Mouse (Mus musculus): ENCODE results near the gene Mepe. TPM values are rescaled to one million over a fixed set of nuclear protein-coding genes. Genes with fewer than 3 reads are reported as not detected.

Mepe gene
- polyA plus RNA-seq, 1 experiment from 2014 or later = not detected

DNA sequence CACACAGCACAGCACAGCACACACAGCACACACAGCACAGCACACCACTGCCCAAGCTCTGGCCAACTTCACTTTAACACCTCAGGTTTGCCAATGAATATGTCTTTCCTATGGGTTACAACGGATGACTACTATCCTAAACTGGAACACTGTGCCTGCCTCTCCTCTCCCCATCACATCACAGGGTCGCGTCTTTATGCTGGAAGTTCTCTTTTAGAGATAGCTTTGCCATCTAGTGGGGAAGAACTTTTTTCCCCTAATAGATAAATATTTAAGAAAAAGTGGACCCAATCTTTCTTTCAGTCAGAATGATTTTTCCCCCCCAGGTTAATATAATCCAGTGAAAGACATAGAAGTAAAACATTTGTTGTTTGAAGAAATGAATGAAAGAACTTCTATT is 7.2 kb downstream of the Mepe start:
- no peak for ATAC-seq (ENCODE audit: insufficient read depth, low FRiP score)
- no peak overlapping the region for H3K4me2 ChIP-seq (ENCODE audit: low read depth, low read length)
- no peak overlapping the region for H3K9ac ChIP-seq (ENCODE audit: low read length)
- no peaks in the 10 kb centered on the region for H3K4me1 ChIP-seq (ENCODE audit: control insufficient read depth, insufficient read depth, low read length)
- WGBS = 45% methylated on average over 3 of the region's 3 CpGs
- no peak overlapping the region for H3K27ac ChIP-seq (ENCODE audit: low read length)
- H3K9me3 ChIP-seq (replicated peaks; ENCODE audit: control insufficient read depth, low read length) = no peaks in the 10 kb centered on the region
- H3K4me3 ChIP-seq (replicated peaks; ENCODE audit: low read length) = no peak overlapping the region
- no peaks in the 10 kb centered on the region for H3K27me3 ChIP-seq (ENCODE audit: control insufficient read depth, insufficient read depth, low read length)
- H3K36me3 ChIP-seq (ENCODE audit: control insufficient read depth, insufficient read depth, low read length) = no peaks in the 10 kb centered on the region

GRCm38 (mm10) chr5:104333231-104333640 is 8.1 kb downstream of the Mepe start:
- Histone ChIP-seq H3K27me3 (ENCODE audit: control insufficient read depth, insufficient read depth, low read length) (no peaks in the 10 kb centered on the region), H3K27ac (ENCODE audit: low read length) (no peak overlapping the region), H3K9ac (ENCODE audit: low read length) (no peak overlapping the region), H3K9me3 (replicated peaks; ENCODE audit: control insufficient read depth, low read length) (no peaks in the 10 kb centered on the region), H3K4me2 (ENCODE audit: low read depth, low read length) (no peak overlapping the region), H3K4me3 (replicated peaks; ENCODE audit: low read length) (no peak overlapping the region), H3K4me1 (ENCODE audit: control insufficient read depth, insufficient read depth, low read length) (no peaks in the 10 kb centered on the region), H3K36me3 (ENCODE audit: control insufficient read depth, insufficient read depth, low read length) (no peaks in the 10 kb centered on the region)
- no peak for ATAC-seq (ENCODE audit: insufficient read depth, low FRiP score)
- WGBS = 34% methylated on average over 7 of the region's 7 CpGs

DNA sequence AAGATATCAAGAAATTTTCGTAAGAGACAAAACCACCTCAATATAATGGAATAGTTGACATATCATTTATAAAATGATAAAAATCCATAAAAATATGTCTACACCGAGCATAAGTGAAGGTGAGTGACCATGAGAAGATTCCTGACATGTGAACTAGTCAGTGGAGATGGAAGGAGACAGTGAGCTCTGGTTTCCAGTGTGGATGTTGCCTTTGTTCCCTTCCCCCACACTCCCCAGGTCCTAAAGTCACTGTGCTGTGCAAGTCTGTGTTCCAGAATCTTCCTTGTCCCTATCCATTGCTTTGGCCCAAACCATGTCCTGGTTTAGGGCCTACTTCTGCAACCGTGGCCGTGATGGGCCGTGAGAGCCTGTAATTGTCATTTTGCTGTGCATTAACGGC is 8.5 kb downstream of the Mepe start:
- no peak overlapping the region for H3K9ac ChIP-seq (ENCODE audit: low read length)
- H3K4me3 ChIP-seq (replicated peaks; ENCODE audit: low read length) = no peak overlapping the region
- 75% methylated on average over 6 of the region's 6 CpGs for WGBS
- H3K9me3 ChIP-seq (replicated peaks; ENCODE audit: control insufficient read depth, low read length) = no peaks in the 10 kb centered on the region
- no peak overlapping the region for H3K4me2 ChIP-seq (ENCODE audit: low read depth, low read length)
- no peaks in the 10 kb centered on the region for H3K27me3 ChIP-seq (ENCODE audit: control insufficient read depth, insufficient read depth, low read length)
- H3K36me3 ChIP-seq (ENCODE audit: control insufficient read depth, insufficient read depth, low read length) = no peaks in the 10 kb centered on the region
- ATAC-seq (ENCODE audit: insufficient read depth, low FRiP score) = no peak
- no peak overlapping the region for H3K27ac ChIP-seq (ENCODE audit: low read length)
- H3K4me1 ChIP-seq (ENCODE audit: control insufficient read depth, insufficient read depth, low read length) = no peaks in the 10 kb centered on the region

GRCm38 (mm10) chr5:104334516-104334915 is 9.4 kb downstream of the Mepe start:
- Histone ChIP-seq H3K4me1 (ENCODE audit: control insufficient read depth, insufficient read depth, low read length) (no peaks in the 10 kb centered on the region), H3K9me3 (replicated peaks; ENCODE audit: control insufficient read depth, low read length) (no peaks in the 10 kb centered on the region), H3K36me3 (ENCODE audit: control insufficient read depth, insufficient read depth, low read length) (no peaks in the 10 kb centered on the region), H3K9ac (ENCODE audit: low read length) (no peak overlapping the region), H3K27ac (ENCODE audit: low read length) (no peak overlapping the region), H3K4me3 (replicated peaks; ENCODE audit: low read length) (no peak overlapping the region), H3K4me2 (ENCODE audit: low read depth, low read length) (no peak overlapping the region), H3K27me3 (ENCODE audit: control insufficient read depth, insufficient read depth, low read length) (no peaks in the 10 kb centered on the region)
- 86% methylated on average over 14 of the region's 14 CpGs for WGBS
- no peak for ATAC-seq (ENCODE audit: insufficient read depth, low FRiP score)

GRCm38 (mm10) chr5:104335962-104336361 is 10.8 kb downstream of the Mepe start:
- no peak overlapping the region for H3K4me2 ChIP-seq (ENCODE audit: low read depth, low read length)
- H3K9ac ChIP-seq (ENCODE audit: low read length) = no peak overlapping the region
- no peak overlapping the region for H3K27ac ChIP-seq (ENCODE audit: low read length)
- no peaks in the 10 kb centered on the region for H3K9me3 ChIP-seq (replicated peaks; ENCODE audit: control insufficient read depth, low read length)
- H3K27me3 ChIP-seq (ENCODE audit: control insufficient read depth, insufficient read depth, low read length) = no peaks in the 10 kb centered on the region
- WGBS = 76% methylated on average over 5 of the region's 5 CpGs
- ATAC-seq (ENCODE audit: insufficient read depth, low FRiP score) = no peak
- no peaks in the 10 kb centered on the region for H3K36me3 ChIP-seq (ENCODE audit: control insufficient read depth, insufficient read depth, low read length)
- no peak overlapping the region for H3K4me3 ChIP-seq (replicated peaks; ENCODE audit: low read length)
- no peaks in the 10 kb centered on the region for H3K4me1 ChIP-seq (ENCODE audit: control insufficient read depth, insufficient read depth, low read length)

- Histone ChIP-seq H3K27me3 (ENCODE audit: control insufficient read depth, insufficient read depth, low read length) (no peaks in the 10 kb centered on the region), H3K9me3 (replicated peaks; ENCODE audit: control insufficient read depth, low read length) (no peaks in the 10 kb centered on the region), H3K36me3 (ENCODE audit: control insufficient read depth, insufficient read depth, low read length) (no peaks in the 10 kb centered on the region), H3K9ac (ENCODE audit: low read length) (no peak overlapping the region), H3K4me2 (ENCODE audit: low read depth, low read length) (no peak overlapping the region), H3K4me1 (ENCODE audit: control insufficient read depth, insufficient read depth, low read length) (no peaks in the 10 kb centered on the region), H3K4me3 (replicated peaks; ENCODE audit: low read length) (no peak overlapping the region), H3K27ac (ENCODE audit: low read length) (no peak overlapping the region)
- no peak for ATAC-seq (ENCODE audit: insufficient read depth, low FRiP score)
- WGBS = 78% methylated on average over 4 of the region's 4 CpGs
Measured at GRCm38 (mm10) chr5:104337491-104337890, 12.4 kb downstream of the Mepe start.

GRCm38 (mm10) chr5:104339009-104339408 is 13.9 kb downstream of the Mepe start:
- WGBS = 81% methylated on average over 5 of the region's 5 CpGs
- H3K27ac ChIP-seq (ENCODE audit: low read length) = no peak overlapping the region

GRCm38 (mm10) chr5:104339706-104340512 is 14.8 kb downstream of the Mepe start:
- Histone ChIP-seq H3K4me2 (ENCODE audit: low read depth, low read length) (0 out of 2 replicates have a peak overlapping the region, but pooled peaks have one; percentile 29), H3K36me3 (ENCODE audit: control insufficient read depth, insufficient read depth, low read length) (no peaks in the 10 kb centered on the region), H3K27me3 (ENCODE audit: control insufficient read depth, insufficient read depth, low read length) (no peaks in the 10 kb centered on the region), H3K9me3 (replicated peaks; ENCODE audit: control insufficient read depth, low read length) (no peaks in the 10 kb centered on the region), H3K4me1 (ENCODE audit: control insufficient read depth, insufficient read depth, low read length) (no peaks in the 10 kb centered on the region), H3K4me3 (replicated peaks; ENCODE audit: low read length) (no peak overlapping the region; the same call in 1 of the 2 replicates), H3K27ac (ENCODE audit: low read length) (no peak overlapping the region), H3K9ac (ENCODE audit: low read length) (0 out of 2 replicates have a peak overlapping the region, but pooled peaks have one; percentile 33)
- WGBS = 18% methylated on average over 14 of the region's 14 CpGs
- peak; percentile 21; the same call in 1 of the 2 replicates for ATAC-seq (ENCODE audit: insufficient read depth, low FRiP score)

More at GRCm38 (mm10) chr5:104339009-104339408, 13.9 kb downstream of the Mepe start:
- H3K9me3 ChIP-seq (replicated peaks; ENCODE audit: control insufficient read depth, low read length) = no peaks in the 10 kb centered on the region
- ATAC-seq (ENCODE audit: insufficient read depth, low FRiP score) = no peak
- H3K4me2 ChIP-seq (ENCODE audit: low read depth, low read length) = no peak overlapping the region
- H3K4me1 ChIP-seq (ENCODE audit: control insufficient read depth, insufficient read depth, low read length) = no peaks in the 10 kb centered on the region
- no peaks in the 10 kb centered on the region for H3K27me3 ChIP-seq (ENCODE audit: control insufficient read depth, insufficient read depth, low read length)
- no peak overlapping the region for H3K4me3 ChIP-seq (replicated peaks; ENCODE audit: low read length)
- H3K36me3 ChIP-seq (ENCODE audit: control insufficient read depth, insufficient read depth, low read length) = no peaks in the 10 kb centered on the region
- no peak overlapping the region for H3K9ac ChIP-seq (ENCODE audit: low read length)

DNA sequence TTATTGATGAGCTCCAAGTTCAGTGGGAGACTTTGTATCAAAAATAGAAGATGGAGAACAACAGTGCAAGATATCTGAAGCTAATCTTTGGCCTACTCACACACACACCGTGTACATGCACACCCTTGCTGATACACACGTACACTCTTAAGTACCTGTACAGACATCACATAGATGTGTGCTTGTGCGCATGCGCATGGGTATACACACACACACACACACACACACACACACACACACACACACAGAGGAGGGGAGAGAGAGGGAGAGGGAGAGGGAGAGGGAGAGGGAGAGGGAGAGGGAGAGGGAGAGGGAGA is 15.3 kb downstream of the Mepe start:
- H3K9me3 ChIP-seq (replicated peaks; ENCODE audit: control insufficient read depth, low read length) = no peaks in the 10 kb centered on the region
- no peaks in the 10 kb centered on the region for H3K27me3 ChIP-seq (ENCODE audit: control insufficient read depth, insufficient read depth, low read length)
- no peak overlapping the region for H3K4me2 ChIP-seq (ENCODE audit: low read depth, low read length)
- no peak overlapping the region for H3K27ac ChIP-seq (ENCODE audit: low read length)
- no peaks in the 10 kb centered on the region for H3K36me3 ChIP-seq (ENCODE audit: control insufficient read depth, insufficient read depth, low read length)
- H3K4me3 ChIP-seq (replicated peaks; ENCODE audit: low read length) = no peak overlapping the region
- WGBS = 80% methylated on average over 4 of the region's 4 CpGs
- no peak for ATAC-seq (ENCODE audit: insufficient read depth, low FRiP score)
- no peaks in the 10 kb centered on the region for H3K4me1 ChIP-seq (ENCODE audit: control insufficient read depth, insufficient read depth, low read length)
- H3K9ac ChIP-seq (ENCODE audit: low read length) = no peak overlapping the region
